Mouse (Mus musculus): ENCODE data around the gene Cfap100. TPM values are rescaled to one million over a fixed set of nuclear protein-coding genes. Genes with fewer than 3 reads are reported as not detected.

The Cfap100 gene
- polyA plus RNA-seq, 1 experiment from 2014 or later: 0.82 TPM

- H3K9ac ChIP-seq (ENCODE audit: low read length): no peak overlapping the region
- H3K4me1 ChIP-seq (replicated peaks; ENCODE audit: control insufficient read depth, insufficient read depth, low read length): 0 out of 2 replicates have a peak, but pooled peaks cover 2% of the 10 kb centered on the region
- H3K4me3 ChIP-seq (ENCODE audit: low read length): no peak overlapping the region
- WGBS: 17% methylated on average over 7 of the region's 7 CpGs
- no peak overlapping the region for H3K4me2 ChIP-seq (ENCODE audit: low read depth, low read length)
- H3K9me3 ChIP-seq (ENCODE audit: control insufficient read depth, low read length): no peaks in the 10 kb centered on the region
- no peak overlapping the region for H3K27ac ChIP-seq (ENCODE audit: low read length)
- no peaks in the 10 kb centered on the region for H3K36me3 ChIP-seq (ENCODE audit: control insufficient read depth, insufficient read depth, low read length)
- H3K27me3 ChIP-seq (ENCODE audit: control insufficient read depth, insufficient read depth, low read depth, low read length): no peaks in the 10 kb centered on the region
- ATAC-seq (ENCODE audit: low read depth): peak; percentile 78
Measured at GRCm38 (mm10) chr6:90450179-90450578, 21.6 kb upstream of the Cfap100 start.

- Histone ChIP-seq H3K4me3 (ENCODE audit: low read length) (no peak overlapping the region), H3K9ac (ENCODE audit: low read length) (no peak overlapping the region), H3K4me2 (ENCODE audit: low read depth, low read length) (no peak overlapping the region), H3K27me3 (ENCODE audit: control insufficient read depth, insufficient read depth, low read depth, low read length) (no peaks in the 10 kb centered on the region), H3K9me3 (ENCODE audit: control insufficient read depth, low read length) (no peaks in the 10 kb centered on the region), H3K4me1 (replicated peaks; ENCODE audit: control insufficient read depth, insufficient read depth, low read length) (0 out of 2 replicates have a peak, but pooled peaks cover 2% of the 10 kb centered on the region), H3K36me3 (ENCODE audit: control insufficient read depth, insufficient read depth, low read length) (no peaks in the 10 kb centered on the region), H3K27ac (ENCODE audit: low read length) (no peak overlapping the region)
- ATAC-seq (ENCODE audit: low read depth): no peak
- 51% methylated on average over 4 of the region's 4 CpGs for WGBS
Measured at GRCm38 (mm10) chr6:90446883-90447282, 18.3 kb upstream of the Cfap100 start.

- Histone ChIP-seq H3K36me3 (ENCODE audit: control insufficient read depth, insufficient read depth, low read length) (no peaks in the 10 kb centered on the region), H3K4me2 (ENCODE audit: low read depth, low read length) (no peak overlapping the region), H3K27me3 (ENCODE audit: control insufficient read depth, insufficient read depth, low read depth, low read length) (no peaks in the 10 kb centered on the region), H3K9me3 (ENCODE audit: control insufficient read depth, low read length) (no peaks in the 10 kb centered on the region; the same call in 1 of the 2 replicates), H3K4me3 (ENCODE audit: low read length) (no peak overlapping the region), H3K27ac (ENCODE audit: low read length) (no peak overlapping the region), H3K9ac (ENCODE audit: low read length) (no peak overlapping the region), H3K4me1 (replicated peaks; ENCODE audit: control insufficient read depth, insufficient read depth, low read length) (no peaks in the 10 kb centered on the region)
- WGBS: 88% methylated on average over 3 of the region's 3 CpGs
- ATAC-seq (ENCODE audit: low read depth): no peak
Measured at GRCm38 (mm10) chr6:90437041-90437440, 8.4 kb upstream of the Cfap100 start.

- Histone ChIP-seq H3K27me3 (ENCODE audit: control insufficient read depth, insufficient read depth, low read depth, low read length) (no peaks in the 10 kb centered on the region), H3K9ac (ENCODE audit: low read length) (no peak overlapping the region), H3K27ac (ENCODE audit: low read length) (no peak overlapping the region), H3K4me2 (ENCODE audit: low read depth, low read length) (no peak overlapping the region), H3K4me3 (ENCODE audit: low read length) (no peak overlapping the region), H3K4me1 (replicated peaks; ENCODE audit: control insufficient read depth, insufficient read depth, low read length) (no peaks in the 10 kb centered on the region), H3K9me3 (ENCODE audit: control insufficient read depth, low read length) (no peaks in the 10 kb centered on the region; the same call in 1 of the 2 replicates), H3K36me3 (ENCODE audit: control insufficient read depth, insufficient read depth, low read length) (no peaks in the 10 kb centered on the region)
- peak; percentile 87 for ATAC-seq (ENCODE audit: low read depth)
- 70% methylated on average over 10 of the region's 10 CpGs for WGBS
Measured at GRCm38 (mm10) chr6:90436192-90436907, 7.8 kb upstream of the Cfap100 start.

GRCm38 (mm10) chr6:90435195-90435618 is 6.6 kb upstream of the Cfap100 start:
- peak; percentile 69 for ATAC-seq (ENCODE audit: low read depth)
- no peak overlapping the region for H3K9ac ChIP-seq (ENCODE audit: low read length)
- H3K27me3 ChIP-seq (ENCODE audit: control insufficient read depth, insufficient read depth, low read depth, low read length): no peaks in the 10 kb centered on the region
- H3K36me3 ChIP-seq (ENCODE audit: control insufficient read depth, insufficient read depth, low read length): no peaks in the 10 kb centered on the region
- H3K4me1 ChIP-seq (replicated peaks; ENCODE audit: control insufficient read depth, insufficient read depth, low read length): no peaks in the 10 kb centered on the region
- H3K9me3 ChIP-seq (ENCODE audit: control insufficient read depth, low read length): no peaks in the 10 kb centered on the region; the same call in 1 of the 2 replicates
- H3K27ac ChIP-seq (ENCODE audit: low read length): no peak overlapping the region
- H3K4me2 ChIP-seq (ENCODE audit: low read depth, low read length): no peak overlapping the region
- no peak overlapping the region for H3K4me3 ChIP-seq (ENCODE audit: low read length)
- 14% methylated on average over 11 of the region's 11 CpGs for WGBS

- Histone ChIP-seq H3K27ac (ENCODE audit: low read length) (no peak overlapping the region), H3K9me3 (ENCODE audit: control insufficient read depth, low read length) (no peaks in the 10 kb centered on the region; the same call in 1 of the 2 replicates), H3K4me2 (ENCODE audit: low read depth, low read length) (no peak overlapping the region), H3K27me3 (ENCODE audit: control insufficient read depth, insufficient read depth, low read depth, low read length) (no peaks in the 10 kb centered on the region), H3K36me3 (ENCODE audit: control insufficient read depth, insufficient read depth, low read length) (no peaks in the 10 kb centered on the region), H3K4me1 (replicated peaks; ENCODE audit: control insufficient read depth, insufficient read depth, low read length) (no peaks in the 10 kb centered on the region), H3K9ac (ENCODE audit: low read length) (no peak overlapping the region), H3K4me3 (ENCODE audit: low read length) (no peak overlapping the region)
- 57% methylated on average over 3 of the region's 3 CpGs for WGBS
- ATAC-seq (ENCODE audit: low read depth): 0 out of 2 replicates have a peak, but pooled peaks have one; percentile 21
Measured at GRCm38 (mm10) chr6:90434687-90435086, 6.1 kb upstream of the Cfap100 start.

- H3K27ac ChIP-seq (ENCODE audit: low read length): no peak overlapping the region
- H3K9me3 ChIP-seq (ENCODE audit: control insufficient read depth, low read length): no peaks in the 10 kb centered on the region
- peaks cover 3% of the 10 kb centered on the region; the same call in 1 of the 2 replicates for H3K4me1 ChIP-seq (replicated peaks; ENCODE audit: control insufficient read depth, insufficient read depth, low read length)
- no peak overlapping the region for H3K4me3 ChIP-seq (ENCODE audit: low read length)
- no peak overlapping the region for H3K9ac ChIP-seq (ENCODE audit: low read length)
- ATAC-seq (ENCODE audit: low read depth): no peak
- H3K36me3 ChIP-seq (ENCODE audit: control insufficient read depth, insufficient read depth, low read length): no peaks in the 10 kb centered on the region
- H3K4me2 ChIP-seq (ENCODE audit: low read depth, low read length): no peak overlapping the region
- WGBS: 75% methylated on average over 2 of the region's 2 CpGs
- peaks cover 5% of the 10 kb centered on the region; the same call in 1 of the 2 replicates for H3K27me3 ChIP-seq (ENCODE audit: control insufficient read depth, insufficient read depth, low read depth, low read length)
Measured at GRCm38 (mm10) chr6:90431487-90431886, 2.9 kb upstream of the Cfap100 start.

GRCm38 (mm10) chr6:90429911-90430310 is 1.3 kb upstream of the Cfap100 start:
- H3K9me3 ChIP-seq (ENCODE audit: control insufficient read depth, low read length): no peaks in the 10 kb centered on the region
- H3K36me3 ChIP-seq (ENCODE audit: control insufficient read depth, insufficient read depth, low read length): no peaks in the 10 kb centered on the region
- no peak for ATAC-seq (ENCODE audit: low read depth)
- peaks cover 5% of the 10 kb centered on the region; the same call in 1 of the 2 replicates for H3K27me3 ChIP-seq (ENCODE audit: control insufficient read depth, insufficient read depth, low read depth, low read length)
- no peak overlapping the region for H3K4me2 ChIP-seq (ENCODE audit: low read depth, low read length)
- peaks cover 3% of the 10 kb centered on the region; the same call in 1 of the 2 replicates for H3K4me1 ChIP-seq (replicated peaks; ENCODE audit: control insufficient read depth, insufficient read depth, low read length)
- no peak overlapping the region for H3K4me3 ChIP-seq (ENCODE audit: low read length)
- H3K9ac ChIP-seq (ENCODE audit: low read length): no peak overlapping the region
- H3K27ac ChIP-seq (ENCODE audit: low read length): no peak overlapping the region
- WGBS: 64% methylated on average over 14 of the region's 14 CpGs

- Histone ChIP-seq H3K4me1 (replicated peaks; ENCODE audit: control insufficient read depth, insufficient read depth, low read length) (peaks cover 3% of the 10 kb centered on the region; the same call in 1 of the 2 replicates), H3K27me3 (ENCODE audit: control insufficient read depth, insufficient read depth, low read depth, low read length) (peaks cover 5% of the 10 kb centered on the region; the same call in 1 of the 2 replicates), H3K9ac (ENCODE audit: low read length) (no peak overlapping the region), H3K4me3 (ENCODE audit: low read length) (no peak overlapping the region), H3K4me2 (ENCODE audit: low read depth, low read length) (no peak overlapping the region), H3K27ac (ENCODE audit: low read length) (no peak overlapping the region), H3K9me3 (ENCODE audit: control insufficient read depth, low read length) (no peaks in the 10 kb centered on the region), H3K36me3 (ENCODE audit: control insufficient read depth, insufficient read depth, low read length) (no peaks in the 10 kb centered on the region)
- 63% methylated on average over 4 of the region's 4 CpGs for WGBS
- no peak for ATAC-seq (ENCODE audit: low read depth)
Measured at GRCm38 (mm10) chr6:90426003-90426402, 2.6 kb downstream of the Cfap100 start.
